Mouse (Mus musculus) kidney, adult 9 months (tissue): Measurements from ENCODE around the gene Atp8b2.
A peak's percentile ranks its signal among the peaks of the same experiment; 100 is the strongest.

Experiments used
- DNase-seq: peaks from one replicate; pipeline ENCODE4 v3.0.0; 2022

Gene Atp8b2

DNA sequence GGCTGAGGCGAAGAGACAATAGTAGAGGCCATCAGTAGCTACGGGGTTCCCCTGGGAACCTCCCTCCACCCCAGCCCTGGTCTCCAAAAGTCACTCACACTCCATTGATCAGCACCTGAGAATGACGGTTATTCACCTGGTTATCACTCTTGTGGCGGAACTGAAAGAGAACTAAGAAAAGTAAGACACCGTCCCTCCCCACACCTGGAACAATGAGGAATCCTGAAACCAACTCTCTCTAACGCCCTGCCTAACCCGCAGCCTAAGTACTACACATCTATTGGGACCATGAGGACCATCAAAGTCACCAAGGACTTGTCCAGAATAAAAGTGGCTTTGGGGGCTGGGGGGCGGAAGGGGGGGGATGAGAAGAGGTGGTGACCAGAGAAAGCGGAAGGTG lies 5.4 kb downstream of the Atp8b2 start:
- DNase-seq = no peak

DNA sequence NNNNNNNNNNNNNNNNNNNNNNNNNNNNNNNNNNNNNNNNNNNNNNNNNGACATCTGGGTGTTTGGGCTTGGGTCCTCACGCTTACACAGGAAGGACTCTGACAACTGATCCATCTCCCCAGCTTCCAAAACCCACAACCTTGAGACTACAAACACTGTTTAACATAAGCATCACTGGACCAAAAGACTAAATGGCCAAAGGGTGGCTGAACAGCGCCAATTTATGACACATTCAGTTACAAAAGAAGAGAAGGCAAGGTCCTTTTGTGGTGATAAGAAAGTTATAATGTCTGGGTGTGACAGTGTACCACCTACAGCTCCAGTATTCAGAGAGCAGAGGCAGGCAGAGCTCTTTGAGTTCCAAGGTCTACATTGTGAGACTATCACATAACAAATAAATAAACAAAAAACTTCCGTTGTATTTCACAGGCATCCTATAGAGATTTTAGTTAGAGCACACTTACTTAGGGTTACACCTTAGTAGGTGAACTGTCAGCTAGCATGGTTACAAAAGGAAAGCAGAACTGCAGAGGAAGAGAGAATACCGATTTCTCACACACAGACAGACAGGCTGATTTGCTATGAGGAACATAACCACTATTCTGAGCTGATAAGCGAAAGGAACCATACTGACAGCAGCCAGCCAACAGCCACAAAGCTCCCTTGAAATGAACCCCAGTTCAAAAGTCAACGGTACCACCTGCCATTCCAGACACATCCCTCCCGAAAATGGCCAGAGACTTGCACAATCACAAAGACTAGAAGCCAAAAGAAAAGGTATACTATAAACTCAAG lies 6.9 kb downstream of the Atp8b2 start:
- DNase-seq = no peak

- DNase-seq = peak; percentile 83
Observed at GRCm38 (mm10) chr3:89953420-89953819, 9.9 kb downstream of the Atp8b2 start.

- no peak for DNase-seq
Observed at GRCm38 (mm10) chr3:89948655-89949054, 14.7 kb downstream of the Atp8b2 start.

DNA sequence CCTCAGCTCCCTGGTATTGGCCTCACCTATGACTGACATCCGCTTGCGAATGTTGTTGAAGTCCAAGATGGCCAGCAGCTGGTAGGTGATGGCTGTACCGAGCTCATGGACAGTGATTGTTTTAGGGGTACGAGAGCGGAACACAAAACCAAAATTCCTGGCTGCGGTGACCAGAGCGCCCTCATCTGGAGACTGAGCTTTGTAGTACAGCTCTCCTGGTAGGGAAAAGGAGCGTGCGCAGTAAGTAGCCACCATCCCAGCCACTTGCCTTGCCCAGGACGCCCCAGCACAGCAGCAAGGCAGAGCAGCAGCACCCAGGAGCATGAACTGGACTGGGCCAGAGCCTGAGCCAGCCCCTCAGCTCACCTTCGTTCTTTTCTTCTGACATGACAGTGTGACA lies 15.3 kb downstream of the Atp8b2 start:
- DNase-seq = no peak

GRCm38 (mm10) chr3:89945026-89945425 lies 18.3 kb downstream of the Atp8b2 start:
- no peak for DNase-seq

DNA sequence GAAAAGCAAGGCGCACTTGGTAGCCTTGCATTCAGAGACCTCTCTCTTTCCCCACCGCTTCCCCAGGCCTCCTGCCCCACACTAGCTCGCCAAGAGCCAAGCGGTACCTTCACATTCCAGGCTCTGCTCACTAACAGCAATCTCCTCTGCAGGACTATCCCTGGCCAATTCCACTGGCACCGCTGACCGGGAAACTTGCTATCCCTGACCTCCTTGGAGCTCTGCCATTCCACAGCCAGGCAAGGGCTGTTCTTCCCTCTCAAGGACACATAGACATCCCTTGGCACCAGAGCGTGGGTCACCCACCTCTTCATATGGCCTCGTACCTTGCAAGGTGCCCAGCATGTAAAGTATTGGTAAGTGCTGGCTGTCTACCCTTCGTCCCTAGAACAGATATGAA lies 20.4 kb downstream of the Atp8b2 start:
- DNase-seq = no peak

DNA sequence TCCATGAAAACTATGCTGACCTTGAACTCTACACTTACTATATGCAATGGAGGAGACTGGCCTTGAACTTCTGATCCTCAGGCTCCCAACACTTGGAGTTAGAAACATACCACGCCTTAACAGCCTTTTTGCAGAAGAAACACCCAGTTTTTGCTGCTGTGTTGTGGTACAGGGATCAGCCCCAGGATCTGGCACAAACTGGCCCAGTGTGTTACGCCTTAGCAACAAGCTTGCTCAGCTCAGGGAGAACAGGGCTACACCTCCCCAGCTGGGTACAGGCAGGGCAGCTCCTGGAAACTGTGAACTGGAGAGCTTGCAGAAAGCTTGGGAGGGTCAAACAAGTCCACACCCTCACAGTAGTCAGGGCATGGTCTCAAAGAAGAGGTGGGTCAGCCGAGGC lies 26.8 kb downstream of the Atp8b2 start:
- DNase-seq = no peak

GRCm38 (mm10) chr3:89932925-89933324 lies 30.4 kb downstream of the Atp8b2 start:
- DNase-seq = no peak

DNA sequence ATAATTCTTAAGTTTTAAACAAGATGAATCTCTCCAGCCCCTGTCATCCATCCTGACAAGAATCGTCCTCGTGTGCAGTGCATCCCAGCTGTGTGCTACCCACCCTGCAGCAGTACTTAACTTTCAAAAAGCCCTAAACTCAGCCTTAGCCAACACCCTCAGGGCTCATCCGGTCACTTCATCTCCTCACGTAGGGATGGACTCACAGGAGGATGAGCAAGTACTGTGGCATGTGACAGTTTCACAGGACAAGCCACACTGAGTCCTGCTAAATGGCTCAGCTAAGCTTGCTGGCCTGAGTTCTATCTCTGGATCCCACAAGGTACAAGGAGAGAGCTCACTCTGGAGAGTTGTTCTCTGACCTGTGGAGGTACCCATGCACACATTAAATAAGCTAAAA lies 34.4 kb downstream of the Atp8b2 start:
- DNase-seq = no peak

DNA sequence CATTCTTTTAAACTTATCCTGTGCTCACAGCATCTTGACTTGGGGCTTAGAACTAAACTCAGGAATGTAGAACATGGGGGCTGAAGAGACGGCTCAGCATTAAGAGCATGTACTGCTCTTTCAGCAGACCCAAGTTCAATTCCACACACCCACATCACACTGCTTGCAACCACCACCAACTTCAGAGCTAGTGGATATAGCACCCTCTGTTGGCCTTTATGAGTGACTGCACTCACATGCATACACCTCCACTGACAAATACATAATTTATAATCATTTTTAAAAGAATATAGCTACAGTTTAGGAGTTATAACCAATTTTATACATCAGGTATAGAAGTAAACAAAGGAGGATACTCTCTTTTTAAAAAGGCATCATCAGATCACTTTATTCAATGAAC lies 36.9 kb downstream of the Atp8b2 start:
- no peak for DNase-seq

DNA sequence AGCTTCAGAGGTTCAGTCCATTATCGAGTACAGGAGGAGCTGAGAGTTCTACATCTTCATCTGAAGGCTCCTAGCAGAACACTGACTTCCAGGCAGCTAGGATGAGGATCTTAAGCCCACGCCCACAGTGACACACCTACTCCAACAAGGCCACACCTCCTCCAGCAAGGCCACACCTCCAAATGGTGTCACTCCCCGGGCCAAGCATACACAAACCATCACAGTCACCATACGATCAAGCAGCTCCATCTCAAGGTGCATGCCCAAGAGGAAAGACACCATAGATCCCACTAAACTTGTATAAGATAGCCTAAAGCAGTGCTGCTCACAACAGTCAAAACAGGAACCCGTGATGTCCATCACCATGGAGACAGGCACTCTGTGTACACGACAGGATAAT lies 42.6 kb downstream of the Atp8b2 start:
- DNase-seq = no peak

- no peak for DNase-seq
Observed at GRCm38 (mm10) chr3:89917408-89917807, 45.9 kb downstream of the Atp8b2 start.

GRCm38 (mm10) chr3:89916622-89917021 lies 46.7 kb downstream of the Atp8b2 start:
- DNase-seq = no peak

- DNase-seq = no peak
Observed at GRCm38 (mm10) chr3:89914700-89915099, 48.6 kb downstream of the Atp8b2 start.

DNA sequence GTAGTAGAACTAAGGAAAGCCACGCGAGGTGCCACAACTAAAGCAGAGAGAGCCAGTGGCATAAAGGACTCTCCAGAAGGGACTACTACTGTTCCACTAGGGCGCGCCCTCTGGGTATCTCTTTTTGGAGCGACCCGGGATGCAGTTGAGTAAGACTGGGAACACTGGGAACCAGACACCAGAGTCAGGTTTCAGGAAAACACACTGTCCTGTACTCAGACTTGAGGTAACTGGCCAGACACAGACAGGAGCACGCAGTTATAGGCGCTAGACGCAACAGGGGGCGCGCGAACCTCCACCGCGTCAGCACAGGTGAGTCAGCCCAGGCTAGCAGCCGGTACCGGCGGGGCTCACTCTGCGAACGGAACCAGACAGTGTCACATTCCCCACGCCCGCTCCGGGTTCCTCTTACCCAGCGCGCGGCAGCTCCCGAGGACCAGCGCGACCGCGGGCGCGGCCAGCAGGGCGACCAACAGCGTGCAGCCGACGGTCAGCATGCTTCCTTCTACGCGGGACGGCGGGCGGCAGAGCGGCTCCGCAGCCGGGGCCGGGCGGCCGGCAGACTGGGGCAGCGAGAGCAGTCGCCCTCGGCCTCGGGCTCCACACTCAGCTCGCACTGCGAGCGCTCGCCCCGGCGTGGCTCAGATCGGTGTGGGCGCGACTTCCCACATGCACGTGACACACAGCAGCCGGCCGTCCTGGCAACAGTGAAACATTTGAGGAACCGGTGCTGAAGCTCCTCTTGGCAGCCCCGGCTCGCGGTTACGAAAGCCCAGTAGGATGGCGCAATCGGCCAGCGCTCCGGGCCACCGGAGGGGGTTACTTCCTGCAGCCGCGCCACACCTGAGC lies 50.5 kb downstream of the Atp8b2 start, which contains the start of gene Il6ra:
Il6ra (minus strand) TSS at position 654 of the 849 bp plus-strand sequence.
- DNase-seq = peak; percentile 84

DNA sequence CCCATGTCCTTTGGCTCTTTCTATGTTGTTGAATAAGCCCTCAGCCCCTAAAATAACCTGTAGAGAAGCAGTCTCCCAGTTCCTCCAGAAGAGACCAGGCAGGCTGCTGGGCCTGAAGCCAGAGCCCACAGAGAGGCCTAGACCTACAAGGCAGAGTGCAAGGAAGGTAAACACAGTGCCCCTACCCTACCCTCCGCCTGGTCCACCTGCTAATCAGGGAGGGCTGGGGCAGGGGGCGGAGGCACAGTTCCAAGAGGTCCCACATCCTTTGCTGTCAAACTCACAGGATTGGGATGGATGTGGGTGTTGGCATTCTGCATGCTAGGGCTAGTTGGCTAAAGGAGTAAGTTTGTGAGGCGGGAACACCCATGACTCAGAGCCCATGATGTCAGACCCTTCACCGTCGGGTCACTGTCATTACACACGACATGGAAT lies 51.2 kb downstream of the Atp8b2 start:
- no peak for DNase-seq

DNA sequence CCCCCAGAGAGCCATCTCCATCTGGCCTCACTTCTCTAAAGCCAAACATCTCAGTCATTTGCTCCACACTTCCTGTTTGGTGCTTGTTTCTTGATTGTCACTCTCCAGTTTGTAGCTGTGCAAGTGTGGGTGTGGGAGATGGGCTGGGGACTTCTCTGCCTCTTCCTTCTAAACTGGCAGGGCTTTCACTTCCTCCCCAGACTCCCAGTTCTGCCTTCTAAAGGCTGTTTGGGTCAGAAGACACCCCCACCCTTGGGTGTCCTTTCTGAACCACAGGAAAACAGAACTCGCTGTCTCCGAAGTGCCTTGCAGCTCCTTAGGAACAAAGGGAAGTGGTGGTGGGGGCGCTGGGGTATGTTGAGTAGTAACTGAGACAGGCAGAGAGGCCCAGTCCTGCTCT lies 52.1 kb downstream of the Atp8b2 start:
- peak; percentile 33 for DNase-seq

DNA sequence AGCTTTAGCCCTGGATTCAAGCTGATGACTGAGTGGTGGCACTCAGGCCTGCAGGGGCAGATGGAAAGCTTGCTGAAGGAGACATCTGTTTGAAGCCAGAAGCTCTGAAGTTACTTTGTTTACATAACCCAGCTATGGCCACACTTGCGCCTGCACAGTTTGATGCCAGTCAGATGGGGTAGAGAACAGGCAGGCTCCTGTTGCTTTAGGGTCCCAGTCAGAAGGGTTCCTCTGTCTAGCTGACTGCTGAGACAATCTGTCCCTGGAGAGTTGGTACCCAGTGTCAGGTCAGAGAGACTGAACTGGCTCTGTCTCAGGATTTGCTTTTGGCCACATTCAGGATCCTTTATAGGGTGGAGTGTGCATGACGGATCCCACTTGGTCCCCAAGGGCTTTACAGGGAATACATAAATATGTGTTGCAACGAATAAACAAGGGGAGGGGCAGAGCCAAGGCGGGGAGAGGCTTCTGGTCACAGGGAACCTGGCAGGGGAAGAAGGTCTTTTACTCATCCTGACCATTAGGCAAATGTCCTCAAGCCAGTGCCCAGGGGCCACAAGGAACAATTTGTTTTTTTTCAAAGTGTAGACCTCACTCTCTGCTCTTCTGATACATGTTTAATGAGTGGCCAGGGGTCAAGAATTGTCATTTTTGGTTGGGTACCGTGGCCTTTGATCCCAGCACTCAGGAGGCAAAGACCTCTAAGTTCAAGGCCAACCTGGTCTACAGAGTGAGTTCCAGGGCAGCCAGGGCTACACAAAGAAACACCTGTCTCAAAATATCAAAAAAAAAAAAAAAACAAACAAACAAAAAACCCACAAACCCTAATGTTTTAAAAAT lies 53.4 kb downstream of the Atp8b2 start:
- DNase-seq = no peak

GRCm38 (mm10) chr3:89908836-89909235 lies 54.5 kb downstream of the Atp8b2 start:
- no peak for DNase-seq

GRCm38 (mm10) chr3:89907846-89908245 lies 55.5 kb downstream of the Atp8b2 start:
- DNase-seq = no peak

DNA sequence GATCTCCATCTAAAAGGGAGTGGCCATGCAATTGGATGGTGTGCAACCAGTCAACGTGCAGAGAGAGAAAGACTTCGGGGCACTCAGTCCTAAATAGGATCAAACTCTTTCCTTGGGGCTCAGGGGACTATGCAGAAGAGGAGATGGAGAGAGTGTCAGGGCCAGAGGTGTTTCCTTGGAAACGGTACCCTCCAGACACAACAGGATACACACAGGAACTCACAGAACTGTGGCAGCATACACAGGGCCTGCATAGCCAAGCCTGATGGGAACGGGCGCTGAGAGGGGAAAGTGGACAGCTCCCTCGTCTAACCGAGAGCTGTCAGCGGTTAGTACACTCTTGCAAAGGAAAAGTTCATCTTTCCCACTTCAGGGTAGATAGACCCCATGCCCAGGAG lies 63.8 kb downstream of the Atp8b2 start:
- no peak for DNase-seq

DNA sequence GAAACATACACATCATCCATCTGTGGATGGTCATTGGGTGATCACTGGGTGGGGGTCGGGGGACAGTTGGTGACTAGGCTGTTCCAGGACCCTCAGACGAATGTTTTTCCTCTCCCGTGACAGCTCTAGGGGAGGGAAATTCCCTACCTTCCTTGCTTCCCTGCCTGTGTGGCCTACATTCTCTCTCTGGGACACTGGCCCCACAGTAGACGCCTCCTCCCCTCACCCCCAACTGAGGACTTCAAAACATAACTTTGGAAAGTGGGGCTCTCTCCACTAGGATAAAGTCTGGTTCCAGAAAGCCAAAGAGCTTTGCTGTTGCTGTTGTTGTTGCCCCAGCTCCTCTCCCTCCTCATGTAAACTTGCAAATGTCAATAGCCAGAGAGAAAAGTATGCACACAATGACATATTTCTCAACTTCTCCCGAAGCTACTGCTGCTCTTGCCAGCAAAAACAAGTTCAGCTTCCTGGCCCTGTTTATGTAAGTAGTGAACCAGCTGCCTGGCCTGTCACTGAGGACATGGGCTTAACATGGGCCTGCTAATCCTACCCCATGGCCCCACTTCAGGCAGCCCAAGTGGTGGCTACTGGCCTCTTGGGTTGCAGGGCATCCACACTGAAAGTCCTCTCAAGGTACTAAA lies 64.3 kb downstream of the Atp8b2 start:
- DNase-seq = peak; percentile 44
